Mouse (Mus musculus): ENCODE data around the gene Msl2. TPM values are rescaled to one million over a fixed set of nuclear protein-coding genes. Genes with fewer than 3 reads are reported as not detected.
A peak's percentile ranks its signal among the peaks of the same experiment; 100 is the strongest.

Gene Msl2
- total RNA-seq (2021) (10 to 100 TPM; 46.8 to 56.7 TPM), polyA plus RNA-seq (2012; rRNA removed) (34.1 and 38.4 TPM in 2 replicates)
- long read RNA-seq, partial matches to known transcripts: 0 of 4 reads
- long read RNA-seq, other reads (novel, unspliced or antisense): 3 of 4 reads

DNA sequence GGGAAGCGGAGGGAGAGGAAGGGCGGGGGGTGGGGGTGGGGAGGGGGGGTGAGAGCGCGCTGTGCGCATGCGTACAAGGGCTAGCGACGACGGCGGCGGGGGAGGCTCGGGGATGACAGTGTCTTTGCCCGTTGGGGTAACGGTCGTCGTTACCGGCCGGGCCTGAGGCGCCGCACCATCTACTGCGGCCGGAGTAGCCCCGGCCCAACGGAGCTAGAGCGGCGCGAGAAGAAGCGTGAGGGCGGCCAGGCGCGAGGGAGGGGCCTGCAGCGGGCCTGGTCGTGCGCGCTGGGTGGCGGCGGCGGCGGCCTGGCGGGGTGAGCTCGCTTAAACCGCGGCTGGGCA is at the start of gene Msl2:
TSS of gene Msl2 (plus strand) at position 115 of the 345 bp plus-strand sequence.
- DNase-seq: no peak

DNA sequence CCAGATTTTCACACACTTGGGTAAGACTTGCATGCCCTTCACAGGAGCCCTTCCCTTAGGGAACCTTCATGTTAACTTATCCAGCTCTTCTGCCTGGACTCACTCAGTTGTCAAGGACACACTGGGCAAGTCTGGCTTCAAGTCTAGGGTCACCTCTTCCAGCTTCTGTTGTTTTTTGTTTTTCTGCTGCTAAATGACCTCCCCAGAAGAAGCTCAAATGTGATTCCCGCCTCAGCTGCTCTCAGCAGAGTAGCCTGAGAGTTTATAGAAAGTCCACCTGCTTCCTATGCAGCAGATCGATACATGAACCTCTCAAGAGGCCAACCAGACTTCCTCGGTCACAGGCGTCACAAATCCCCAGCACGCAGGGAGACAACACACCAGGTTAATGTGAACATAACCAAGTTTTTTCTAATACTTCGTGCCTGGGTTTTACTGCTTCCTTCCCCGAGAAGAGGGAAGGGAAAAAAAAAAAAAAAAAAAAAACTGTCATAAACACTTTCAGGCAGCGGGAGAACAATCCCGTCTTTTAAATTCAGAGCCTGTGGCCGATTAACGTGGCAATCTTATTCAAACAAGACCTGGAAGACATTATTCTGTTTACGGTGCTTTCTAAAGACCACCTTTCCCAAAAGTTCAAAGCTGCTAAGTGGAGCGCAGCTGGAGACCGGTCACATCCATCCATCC is 40.0 kb upstream of the Msl2 start:
- peak; percentile 22 for DNase-seq

- peak; percentile 95 for DNase-seq
These were observed 39.3 kb upstream of the Msl2 start, which contains the start of gene Pccb for GRCm38 (mm10) chr9:101034448-101035098. Gene Pccb (minus strand): TSS chr9:101034898.

- no peak for DNase-seq
These were observed 37.9 kb upstream of the Msl2 start for GRCm38 (mm10) chr9:101035836-101036596.

DNA sequence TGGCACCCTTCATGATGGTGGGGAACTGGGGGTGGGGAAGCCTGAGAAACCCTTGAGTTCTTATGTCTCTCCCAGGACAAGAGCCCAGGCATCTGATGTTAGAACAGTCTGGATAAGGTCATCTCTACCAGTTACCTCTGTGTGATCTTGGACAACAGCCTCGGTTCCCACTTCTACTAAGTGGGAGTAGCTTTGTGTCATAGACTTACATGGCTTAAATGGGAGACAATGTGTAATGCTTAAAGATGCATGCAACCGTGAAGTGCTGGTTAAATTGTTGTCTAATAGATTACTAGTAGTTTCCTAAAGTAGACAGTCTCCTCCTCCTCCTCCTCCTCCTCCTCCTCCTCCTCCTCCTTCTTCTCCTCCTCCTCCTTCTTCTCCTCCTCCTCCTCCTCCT is 37.0 kb upstream of the Msl2 start:
- DNase-seq: no peak

GRCm38 (mm10) chr9:101037396-101037795 is 36.5 kb upstream of the Msl2 start:
- peak; percentile 3 for DNase-seq

GRCm38 (mm10) chr9:101038634-101039033 is 35.3 kb upstream of the Msl2 start:
- DNase-seq: no peak

DNA sequence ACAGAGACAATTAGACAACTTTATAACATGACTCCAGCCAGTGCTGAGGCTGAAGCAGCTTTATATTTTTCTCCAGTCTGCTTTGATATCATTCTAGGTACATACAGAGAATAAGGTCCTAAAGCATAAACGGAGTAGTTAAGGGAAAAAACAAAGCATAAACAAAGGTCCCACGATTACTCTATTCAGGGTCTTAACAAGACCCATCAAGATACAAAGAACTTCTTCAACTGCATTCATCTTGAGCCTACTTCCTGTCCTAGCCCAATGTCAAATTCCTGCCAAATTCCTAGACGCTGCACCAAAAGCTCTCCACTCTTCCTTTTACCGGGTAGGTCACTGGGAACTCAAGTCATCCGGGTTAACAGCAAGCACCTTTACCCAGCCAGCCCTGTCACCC is 32.4 kb upstream of the Msl2 start:
- no peak for DNase-seq

DNA sequence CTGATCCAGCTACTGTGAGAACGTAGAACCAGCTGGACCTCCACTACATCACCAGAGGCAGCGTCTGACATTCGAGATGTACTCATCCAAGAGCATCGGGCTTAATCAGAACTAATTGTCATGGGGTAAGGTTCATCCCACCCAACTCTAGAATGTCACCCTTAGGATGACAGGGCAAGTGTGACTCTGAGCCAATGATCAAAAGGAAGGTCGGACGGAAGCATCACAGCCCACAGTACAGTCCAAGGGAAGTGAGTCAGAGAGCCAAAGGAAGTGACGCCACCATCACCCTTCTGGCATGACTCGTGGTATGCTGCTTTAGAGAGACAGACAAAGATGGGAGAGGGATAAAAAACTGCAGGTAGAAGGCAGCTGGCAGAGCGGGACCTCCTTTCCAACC is 31.7 kb upstream of the Msl2 start:
- DNase-seq: no peak

DNA sequence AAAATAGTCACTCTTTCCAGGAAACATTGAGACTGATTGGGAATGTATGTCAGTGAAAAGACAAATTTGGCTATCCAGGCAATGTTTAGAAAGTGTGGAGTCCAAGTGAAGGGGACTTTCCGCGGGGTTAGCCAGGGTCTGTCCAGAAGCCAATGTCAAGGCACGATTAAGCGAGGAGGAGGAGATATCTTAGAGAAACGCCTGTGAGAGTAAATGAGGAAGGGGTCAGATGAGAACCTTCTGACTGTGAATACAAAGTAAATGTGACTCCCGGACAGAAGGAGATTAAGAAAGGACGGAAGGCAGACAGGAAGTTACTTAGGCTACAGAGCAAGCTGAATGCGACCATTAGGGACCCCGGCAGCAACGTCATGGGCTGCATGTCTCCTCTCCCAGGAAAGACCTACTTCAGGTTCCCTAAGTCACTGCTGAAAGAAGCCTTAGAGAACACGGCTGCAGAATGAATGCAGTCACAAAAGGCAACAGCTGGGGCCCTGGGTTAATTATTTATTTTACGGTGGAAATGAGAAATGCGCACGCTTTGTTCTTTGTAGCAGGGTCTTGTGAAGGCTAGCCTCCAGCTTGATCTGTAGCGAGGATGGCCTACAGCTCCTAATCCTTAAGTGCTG is 28.1 kb upstream of the Msl2 start:
- DNase-seq: no peak

GRCm38 (mm10) chr9:101052007-101052406 is 21.9 kb upstream of the Msl2 start:
- no peak for DNase-seq

DNA sequence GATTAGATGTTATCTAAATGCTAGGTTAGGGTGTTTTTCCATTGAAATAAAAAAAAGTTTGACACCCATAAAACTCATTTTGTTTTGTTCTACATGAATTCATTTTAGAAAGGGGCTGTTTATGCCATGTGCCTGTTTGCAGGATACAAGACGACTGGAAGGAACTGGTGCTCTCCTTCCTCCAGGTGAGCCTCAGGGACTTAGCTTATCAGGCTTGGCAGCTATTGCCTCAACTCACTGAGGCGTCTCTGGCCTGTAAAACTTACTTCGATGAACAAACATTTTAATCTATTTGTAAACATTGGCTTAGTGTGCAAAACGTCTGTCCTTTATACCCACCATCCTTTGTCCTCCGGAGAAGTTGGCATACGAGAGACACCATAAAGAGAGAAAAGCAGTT is 21.2 kb upstream of the Msl2 start:
- no peak for DNase-seq

DNA sequence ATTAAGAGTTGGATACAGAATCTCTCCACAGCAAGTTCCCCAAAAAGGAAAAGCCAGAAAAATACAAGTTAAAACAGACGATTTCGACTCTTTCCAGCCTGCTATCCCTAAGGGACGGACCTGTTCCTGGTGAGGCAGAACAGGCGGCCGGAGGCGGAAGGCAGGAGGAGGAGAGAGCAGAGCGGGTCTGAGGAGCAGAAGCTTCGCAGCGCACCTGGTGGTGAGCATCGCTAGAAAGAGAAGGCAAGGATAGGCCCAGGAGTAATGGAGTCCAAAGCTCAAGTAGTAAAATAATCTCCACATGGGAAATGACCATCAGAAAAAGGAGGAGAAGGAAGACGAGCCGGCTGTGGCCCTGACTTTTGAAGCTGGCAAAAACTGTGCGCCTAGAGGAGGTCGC is 20.6 kb upstream of the Msl2 start:
- no peak for DNase-seq

DNA sequence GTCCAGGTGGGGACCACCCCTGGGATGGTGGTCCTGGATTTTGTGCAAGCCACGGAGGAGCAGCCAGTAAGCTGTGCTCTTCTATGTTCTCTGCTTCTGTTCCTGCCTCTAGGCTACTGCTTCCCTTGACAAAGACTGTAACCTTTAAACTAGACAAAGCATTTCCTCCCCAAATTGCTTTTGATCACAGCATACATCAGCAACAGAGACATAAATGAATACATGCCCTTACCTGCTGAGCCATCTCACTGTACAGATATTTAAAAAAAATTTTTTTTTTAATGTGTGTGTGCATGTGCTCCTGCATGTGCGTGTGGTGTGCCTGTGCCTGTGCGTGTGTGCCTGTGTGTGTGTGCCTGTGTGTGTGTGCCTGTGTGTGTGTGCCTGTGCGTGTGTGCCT is 16.7 kb upstream of the Msl2 start:
- DNase-seq: no peak

GRCm38 (mm10) chr9:101061035-101061434 is 12.9 kb upstream of the Msl2 start:
- no peak for DNase-seq

- DNase-seq: no peak
These were observed 11.6 kb upstream of the Msl2 start for GRCm38 (mm10) chr9:101062253-101062780.

- DNase-seq: no peak
These were observed 8.8 kb upstream of the Msl2 start for GRCm38 (mm10) chr9:101065076-101065602.

DNA sequence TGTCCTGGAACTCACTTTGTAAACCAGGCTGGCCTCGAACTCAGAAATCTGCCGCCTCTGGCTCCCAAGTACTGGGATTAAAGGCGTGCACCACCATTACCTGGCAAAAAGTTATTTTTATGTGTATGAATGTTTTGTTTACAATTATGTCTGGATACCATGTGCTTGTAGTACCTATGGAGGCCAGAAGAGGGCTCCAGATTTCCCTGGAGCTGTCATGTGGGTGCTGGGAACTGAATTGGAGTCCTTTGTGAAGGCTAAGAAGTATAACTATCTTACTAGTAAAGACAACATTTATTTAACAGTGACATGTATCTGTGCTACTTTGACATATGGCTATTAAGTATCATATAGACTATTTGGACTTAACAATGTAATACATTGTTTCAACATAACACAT is 4.1 kb upstream of the Msl2 start:
- no peak for DNase-seq

GRCm38 (mm10) chr9:101072506-101072905 is 1.4 kb upstream of the Msl2 start:
- DNase-seq: no peak

DNA sequence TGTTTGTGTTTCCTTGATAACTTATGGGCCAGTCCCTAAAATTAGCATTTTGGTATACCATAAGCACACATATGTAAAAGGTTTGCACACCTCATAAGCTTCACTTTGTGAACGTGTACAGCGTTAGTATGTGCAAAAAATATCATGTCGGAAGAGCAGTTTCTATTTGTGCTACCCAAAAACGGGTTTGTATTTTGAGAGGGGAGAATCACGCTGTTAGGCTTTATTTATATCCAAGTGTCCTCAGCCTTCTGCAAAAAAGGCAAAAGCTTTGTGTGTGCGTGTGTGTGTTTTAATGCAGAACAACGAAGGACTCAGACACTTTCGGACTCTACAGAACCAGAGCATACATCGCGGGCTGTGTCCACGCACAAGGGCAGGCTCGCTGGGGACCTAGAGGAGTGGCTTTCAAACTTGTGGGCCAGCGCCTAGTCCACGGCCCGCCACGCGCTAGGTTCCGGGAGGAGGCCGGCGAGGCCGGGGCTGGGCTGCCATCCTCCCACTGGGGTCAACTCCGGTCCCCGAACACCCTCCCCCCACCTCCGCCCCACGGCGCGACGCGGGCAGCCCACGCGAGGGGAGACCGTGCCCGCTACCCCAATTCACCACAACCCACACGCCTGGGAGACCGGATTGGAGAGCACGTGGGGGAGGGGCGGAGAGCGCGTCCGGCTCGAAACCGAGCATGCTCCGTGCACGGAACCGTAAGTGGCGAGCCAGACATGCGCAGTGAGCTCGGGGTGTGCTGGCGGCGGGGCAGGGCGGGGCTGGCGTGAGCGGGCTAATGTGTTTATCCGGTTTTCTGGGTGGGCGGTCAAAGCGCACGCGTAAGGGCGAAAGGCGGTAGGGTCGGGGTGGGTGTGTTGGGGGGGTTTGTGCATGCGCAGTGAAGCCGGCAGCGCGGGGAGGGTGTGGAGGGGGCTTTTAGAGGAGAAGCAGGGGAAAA is 587 bp upstream of the Msl2 start:
- DNase-seq: peak; percentile 99
